Mouse (Mus musculus) forebrain, embryonic 13.5 days (tissue): ENCODE results near the gene Zfp180. TPM values are rescaled to one million over a fixed set of nuclear protein-coding genes. Genes with fewer than 3 reads are reported as not detected.
A peak's percentile ranks its signal among the peaks of the same experiment; 100 is the strongest.

ENCODE experiments used
- ATAC-seq: fragments of 200-750 bp; cut with Nextera tagmentation; 2 replicates; pipeline ENCODE4 v1.8.0; 2017
- H3K27ac ChIP-seq: fragments of 300-500 bp; sonication (generic); 2 replicates; pipeline ENCODE4 v1.5.1; 2015; ENCODE audit warnings: inconsistent platforms, mild to moderate bottlenecking, moderate library complexity
- H3K27me3 ChIP-seq: fragments of 300-500 bp; sonication (generic); 2 replicates; pipeline ENCODE4 v1.6.1; 2015; ENCODE audit warnings: mild to moderate bottlenecking, inconsistent platforms
- H3K36me3 ChIP-seq: fragments of 300-500 bp; sonication (generic); 2 replicates; pipeline ENCODE4 v1.6.1; 2015; ENCODE audit warnings: mild to moderate bottlenecking, inconsistent platforms; ENCODE audit not compliant: poor library complexity, severe bottlenecking
- H3K4me1 ChIP-seq: fragments of 300-500 bp; sonication (generic); 2 replicates; pipeline ENCODE4 v1.6.1; 2015; ENCODE audit warnings: inconsistent platforms
- H3K4me2 ChIP-seq: fragments of 300-500 bp; sonication (generic); 2 replicates; pipeline ENCODE4 v1.6.1; 2015; ENCODE audit warnings: inconsistent platforms, mild to moderate bottlenecking, moderate library complexity
- H3K4me3 ChIP-seq: fragments of 300-500 bp; sonication (generic); 2 replicates; pipeline ENCODE4 v1.5.1; 2015; ENCODE audit warnings: mild to moderate bottlenecking, inconsistent platforms
- H3K9ac ChIP-seq: fragments of 300-500 bp; sonication (generic); 2 replicates; pipeline ENCODE4 v1.6.1; 2015; ENCODE audit warnings: mild to moderate bottlenecking, inconsistent platforms
- H3K9me3 ChIP-seq: fragments of 300-500 bp; sonication (generic); replicated peaks from 2 replicates; pipeline ENCODE4 v1.6.1; 2016; ENCODE audit warnings: inconsistent platforms
- WGBS: fragments of 180-500 bp; shearing (Covaris S2); methylation state at CpG from one replicate; pipeline ENCODE4 v1.1.7; 2015; 5-methylcytosine and 5-hydroxymethylcytosine counted together
- polyA plus RNA-seq: library from polyadenylated mRNA; unstranded; fragments of >200 nt; fragmentation: Nextera tagmentation; extraction: Ambion mirVana; gene quantifications from 2 replicates; pipeline ENCODE4 v1.2.1, GENCODE M21; 2015

Gene Zfp180
- polyA plus RNA-seq, 1 experiment from 2014 or later: 30.9 TPM

DNA sequence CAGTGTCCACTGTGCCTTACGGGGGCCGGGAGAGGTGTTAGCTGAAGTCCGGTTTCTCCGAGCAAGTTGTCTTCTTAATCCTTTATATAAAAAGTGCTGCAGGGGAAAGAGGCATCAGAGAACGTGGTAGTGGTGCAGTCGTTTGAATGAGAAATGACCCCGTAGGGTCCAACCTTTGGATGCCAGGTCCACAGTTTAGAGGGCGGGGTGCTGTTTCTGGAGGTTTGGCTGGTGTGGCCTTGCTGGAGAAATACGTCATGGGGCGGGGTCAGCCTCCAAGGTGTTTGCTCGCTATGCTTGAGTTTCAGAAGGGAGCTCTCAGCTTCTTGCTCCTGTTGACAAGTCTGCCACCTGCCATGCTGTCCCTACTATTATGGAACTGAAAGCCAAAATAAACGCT, 31.3 kb downstream of the Zfp180 start:
- Histone ChIP-seq H3K27ac (peak overlapping the region; percentile 37), H3K36me3 (peaks cover 21% of the 10 kb centered on the region), H3K27me3 (no peaks in the 10 kb centered on the region), H3K4me3 (peak overlapping the region; percentile 71), H3K4me2 (peak overlapping the region; percentile 79), H3K4me1 (peaks cover 9% of the 10 kb centered on the region), H3K9me3 (peaks cover 21% of the 10 kb centered on the region), H3K9ac (peak overlapping the region; percentile 79)
- ATAC-seq: no peak
- 9% methylated on average over 12 of the region's 12 CpGs for WGBS

DNA sequence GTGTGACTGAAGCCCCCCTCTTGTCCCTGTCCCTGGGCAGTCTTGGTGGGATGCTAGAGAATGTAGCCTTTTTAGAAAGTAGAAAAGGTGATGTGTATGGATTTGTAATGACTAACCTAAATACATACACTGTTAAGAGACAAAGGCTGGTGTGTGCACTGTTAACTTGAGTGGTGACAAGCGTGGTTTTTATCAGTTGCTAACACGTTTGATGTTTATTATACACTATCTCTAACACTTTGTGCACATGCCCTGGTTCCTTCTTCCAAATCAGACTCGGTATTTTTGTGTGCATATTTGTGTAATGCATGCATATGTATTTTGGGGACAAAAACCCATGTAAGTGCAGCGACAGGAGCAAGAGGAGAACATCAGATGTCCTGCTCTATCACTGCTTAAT, 34.9 kb downstream of the Zfp180 start:
- H3K9ac ChIP-seq: no peak overlapping the region
- H3K4me2 ChIP-seq: no peak overlapping the region
- no peaks in the 10 kb centered on the region for H3K36me3 ChIP-seq
- H3K9me3 ChIP-seq: no peaks in the 10 kb centered on the region
- H3K27ac ChIP-seq: no peak overlapping the region
- WGBS: 80% methylated on average over 4 of the region's 4 CpGs
- no peak for ATAC-seq
- no peak overlapping the region for H3K4me3 ChIP-seq
- H3K27me3 ChIP-seq: no peaks in the 10 kb centered on the region
- peaks cover 9% of the 10 kb centered on the region for H3K4me1 ChIP-seq

DNA sequence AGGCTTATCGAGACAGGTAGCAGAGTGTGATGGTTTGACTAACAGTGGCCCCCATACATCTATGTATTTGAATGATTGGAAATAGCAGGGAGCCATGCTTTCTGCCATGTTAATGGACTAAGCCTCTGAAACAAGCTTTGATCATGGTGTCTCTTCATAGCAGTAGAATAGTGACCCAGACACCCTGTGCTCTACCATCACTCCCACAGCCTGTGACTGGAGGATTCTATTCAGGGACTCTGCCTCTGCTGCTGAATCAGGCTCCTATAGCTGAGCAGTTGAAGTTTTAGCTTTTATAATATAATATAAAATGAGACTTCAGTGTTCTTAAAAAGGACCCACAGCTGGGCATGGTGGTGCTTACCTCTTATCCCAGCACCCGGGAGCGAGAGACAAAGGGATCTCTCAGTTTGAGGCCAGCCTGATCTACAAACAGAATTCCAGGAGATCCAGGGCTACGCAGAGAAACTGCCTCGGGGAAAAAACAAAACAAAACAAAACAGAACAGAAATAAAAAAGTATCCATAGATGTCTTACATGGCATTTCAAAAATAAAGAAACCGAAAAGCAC, 51.8 kb downstream of the Zfp180 start:
- Histone ChIP-seq H3K9me3 (no peaks in the 10 kb centered on the region), H3K4me3 (peak overlapping the region; percentile 74), H3K27ac (peak overlapping the region; percentile 40; the same call in 1 of the 2 replicates), H3K9ac (peak overlapping the region; percentile 81), H3K27me3 (no peaks in the 10 kb centered on the region), H3K4me2 (peak overlapping the region; percentile 79), H3K36me3 (peaks cover 29% of the 10 kb centered on the region), H3K4me1 (peaks cover 21% of the 10 kb centered on the region)
- ATAC-seq: peak; percentile 66
- 20% methylated on average over 6 of the region's 6 CpGs for WGBS

DNA sequence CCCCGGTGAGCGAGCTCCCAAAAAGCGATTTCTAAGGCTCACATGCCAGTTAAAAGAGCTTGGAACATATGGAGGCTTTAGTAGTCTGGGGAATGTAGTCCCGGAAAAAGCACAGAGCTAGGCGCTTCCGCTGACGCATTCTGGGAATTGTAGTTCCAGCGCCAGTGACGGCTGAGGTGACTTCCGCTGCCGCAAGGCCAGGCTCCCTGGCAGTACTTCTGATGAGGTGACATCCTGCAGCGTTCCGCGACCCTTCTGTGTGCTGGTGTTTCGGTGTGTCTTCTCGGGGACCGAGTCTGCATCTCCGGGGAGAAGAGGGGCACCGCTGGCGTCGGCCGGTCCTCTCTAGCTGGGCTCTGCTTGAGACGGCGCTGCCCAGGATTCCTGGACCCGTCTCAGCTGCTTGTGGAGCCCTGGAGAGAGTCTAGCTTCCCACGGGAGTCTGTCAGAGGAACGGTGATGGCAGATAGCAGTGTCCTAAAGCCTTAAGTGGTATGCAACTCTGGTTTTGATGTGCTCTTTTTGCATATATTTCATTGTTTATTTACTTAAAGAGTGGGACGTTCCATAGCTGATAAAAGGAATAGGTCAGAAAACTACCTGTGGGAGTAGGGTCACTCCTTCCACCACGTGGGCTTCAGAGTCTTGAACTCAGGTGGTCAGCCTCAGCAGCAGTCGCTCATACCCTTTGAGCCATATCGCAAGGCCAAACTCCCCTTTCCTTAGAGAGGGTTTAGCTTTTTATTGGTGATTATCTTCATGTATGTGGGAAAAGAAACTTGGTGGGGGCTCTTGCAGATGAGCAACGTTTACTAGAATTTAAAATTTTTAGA, 52.5 kb downstream of the Zfp180 start, which contains the start of gene Zfp235:
TSS of gene Zfp235 (plus strand) at position 174 of the 833 bp plus-strand sequence.
- Histone ChIP-seq H3K4me1 (peaks cover 21% of the 10 kb centered on the region), H3K36me3 (peaks cover 36% of the 10 kb centered on the region), H3K4me3 (peak within 1 kb of the TSS; percentile 74), H3K9me3 (no peaks in the 10 kb centered on the region), H3K4me2 (peak within 1 kb of the TSS; percentile 79), H3K9ac (peak within 1 kb of the TSS; percentile 81), H3K27ac (peak within 1 kb of the TSS; percentile 40; the same call in 1 of the 2 replicates), H3K27me3 (no peaks in the 10 kb centered on the region)
- ATAC-seq: peak; percentile 97
- 3% methylated on average over 32 of the region's 32 CpGs for WGBS

DNA sequence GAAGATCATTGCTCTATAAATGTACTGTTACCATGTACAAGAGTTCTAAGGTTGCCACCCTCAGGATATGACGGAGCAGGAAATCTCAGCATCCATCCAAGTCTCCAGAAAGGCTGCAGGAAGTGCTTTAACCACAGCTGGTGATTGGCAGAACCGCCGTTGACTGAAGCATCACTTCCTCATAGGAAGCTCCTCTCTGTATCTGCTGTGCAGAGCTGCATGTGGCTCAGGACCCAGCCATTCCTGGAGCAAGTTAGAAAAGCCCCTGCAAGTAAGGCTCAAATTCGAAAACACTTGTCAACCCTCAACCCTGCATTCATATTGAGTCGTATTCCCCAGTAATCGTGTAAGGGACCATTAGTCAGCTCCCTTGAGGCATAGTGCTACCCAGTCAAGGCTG, 60.8 kb downstream of the Zfp180 start:
- no peak for ATAC-seq
- Histone ChIP-seq H3K27ac (no peak overlapping the region), H3K36me3 (peaks cover 53% of the 10 kb centered on the region), H3K4me3 (no peak overlapping the region), H3K4me1 (no peaks in the 10 kb centered on the region), H3K9ac (no peak overlapping the region), H3K27me3 (no peaks in the 10 kb centered on the region), H3K4me2 (no peak overlapping the region), H3K9me3 (no peaks in the 10 kb centered on the region)
- 91% methylated on average over 6 of the region's 6 CpGs for WGBS

DNA sequence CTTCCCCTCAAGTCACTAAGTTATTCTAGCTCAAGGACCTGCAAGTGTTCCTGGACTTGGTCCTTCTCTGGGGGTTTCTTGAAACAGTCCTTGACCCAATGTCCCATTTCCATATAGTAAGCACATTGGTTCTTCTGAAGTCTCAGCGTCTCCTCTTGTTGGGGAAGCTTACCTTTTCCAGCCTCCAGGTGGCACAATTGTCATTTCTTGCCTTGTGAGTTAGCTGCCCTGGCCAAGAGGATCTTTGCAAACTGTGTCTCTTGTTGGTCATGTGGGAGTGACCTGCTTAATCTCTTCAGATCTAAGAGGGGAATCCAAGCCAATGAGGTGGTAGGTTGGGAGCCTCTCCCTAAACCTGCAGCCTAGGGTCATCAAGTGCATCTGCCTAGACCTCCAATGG, 71.5 kb downstream of the Zfp180 start:
- no peaks in the 10 kb centered on the region for H3K27me3 ChIP-seq
- H3K27ac ChIP-seq: no peak overlapping the region
- ATAC-seq: no peak
- no peak overlapping the region for H3K4me2 ChIP-seq
- H3K4me3 ChIP-seq: no peak overlapping the region
- no peaks in the 10 kb centered on the region for H3K4me1 ChIP-seq
- 27% methylated on average over 1 of the region's 1 CpGs for WGBS
- H3K9me3 ChIP-seq: 0 out of 2 replicates have a peak, but pooled peaks cover under 1% of the 10 kb centered on the region
- H3K36me3 ChIP-seq: no peaks in the 10 kb centered on the region
- no peak overlapping the region for H3K9ac ChIP-seq

Other genes starting within 250 kb of the Zfp180 start
- gene Vmn1r176, start 244.6 kb upstream of the Zfp180 start, polyA plus RNA-seq: not detected in 2 replicates
- gene Vmn1r177, start 215.5 kb upstream of the Zfp180 start, polyA plus RNA-seq: not detected in 2 replicates
- not detected in 2 replicates for gene Vmn1r178, start 189.9 kb upstream of the Zfp180 start, polyA plus RNA-seq
- not detected in 2 replicates for gene Vmn1r179, start 154.9 kb upstream of the Zfp180 start, polyA plus RNA-seq
- not detected in 2 replicates for gene Vmn1r180, start 131.3 kb upstream of the Zfp180 start, polyA plus RNA-seq
- gene Vmn1r181, start 107.3 kb upstream of the Zfp180 start, polyA plus RNA-seq: not detected in 2 replicates
- gene V1rd19, start 80.2 kb upstream of the Zfp180 start, polyA plus RNA-seq: not detected in 2 replicates
- gene Vmn1r183, start 28.7 kb upstream of the Zfp180 start, polyA plus RNA-seq: not detected in 2 replicates
- 7.7 and 8.6 TPM in 2 replicates for gene Zfp112, start 30.4 kb downstream of the Zfp180 start, polyA plus RNA-seq
- 18.7 and 18.8 TPM in 2 replicates for gene Zfp235, start 52.2 kb downstream of the Zfp180 start, polyA plus RNA-seq
- 8.4 and 8.8 TPM in 2 replicates for gene Zfp114, start 93.1 kb downstream of the Zfp180 start, polyA plus RNA-seq
- gene Zfp111, start 129.5 kb downstream of the Zfp180 start, polyA plus RNA-seq: 8.1 and 8.4 TPM in 2 replicates
- 4.5 and 4.6 TPM in 2 replicates for gene Zfp109, start 155.6 kb downstream of the Zfp180 start, polyA plus RNA-seq
- gene Zfp108, start 172.9 kb downstream of the Zfp180 start, polyA plus RNA-seq: 2.5 and 3.4 TPM in 2 replicates
- gene Zfp93, start 188.5 kb downstream of the Zfp180 start, polyA plus RNA-seq: 9.3 and 9.4 TPM in 2 replicates
- 44.0 and 46.2 TPM in 2 replicates for gene Zfp61, start 219.3 kb downstream of the Zfp180 start, polyA plus RNA-seq
- gene Zfp94, start 234.7 kb downstream of the Zfp180 start, polyA plus RNA-seq: 20.1 and 20.9 TPM in 2 replicates